Mouse (Mus musculus) liver, embryonic 16.5 days (tissue): ENCODE data around the gene Col11a1. TPM values are rescaled to one million over a fixed set of nuclear protein-coding genes. Genes with fewer than 3 reads are reported as not detected.

Source experiments
- ATAC-seq: fragments of 200-750 bp; cut with Nextera tagmentation; 2 replicates; pipeline ENCODE4 v1.8.0; 2017; ENCODE audit warnings: low read depth, mild to moderate bottlenecking, moderate number of reproducible peaks, moderate library complexity
- H3K27ac ChIP-seq: fragments of 300-500 bp; sonication (generic); 2 replicates; pipeline ENCODE4 v1.5.1; 2014; ENCODE audit warnings: mild to moderate bottlenecking, low read length
- H3K27me3 ChIP-seq: fragments of 300-500 bp; sonication (generic); 2 replicates; pipeline ENCODE4 v1.6.1; 2014; ENCODE audit warnings: low read depth, low read length, mixed read lengths; ENCODE audit not compliant: control insufficient read depth, insufficient read depth
- H3K36me3 ChIP-seq: fragments of 300-500 bp; sonication (generic); 2 replicates; pipeline ENCODE4 v1.6.1; 2014; ENCODE audit warnings: mild to moderate bottlenecking; ENCODE audit not compliant: control insufficient read depth, insufficient read depth
- H3K4me1 ChIP-seq: fragments of 300-500 bp; sonication (generic); 2 replicates; pipeline ENCODE4 v1.6.1; 2014; ENCODE audit warnings: low read depth, low read length, mixed read lengths; ENCODE audit not compliant: control insufficient read depth
- H3K4me2 ChIP-seq: fragments of 300-500 bp; sonication (generic); 2 replicates; pipeline ENCODE4 v1.6.1; 2014; ENCODE audit warnings: low read depth, low read length, mixed read lengths
- H3K4me3 ChIP-seq: fragments of 300-500 bp; sonication (generic); 2 replicates; pipeline ENCODE4 v1.5.1; 2014; ENCODE audit warnings: low read depth, mild to moderate bottlenecking, low read length
- H3K9ac ChIP-seq: fragments of 300-500 bp; sonication (generic); 2 replicates; pipeline ENCODE4 v1.6.1; 2014; ENCODE audit warnings: low read depth, low read length
- H3K9me3 ChIP-seq: fragments of 300-500 bp; sonication (generic); replicated peaks from 2 replicates; pipeline ENCODE4 v1.6.1; 2016; ENCODE audit warnings: low read length; ENCODE audit not compliant: control insufficient read depth
- WGBS: fragments of 180-500 bp; shearing (Covaris S2); extraction: QIAGEN DNeasy Blood & Tissue Kit; methylation state at CpG from one replicate; pipeline ENCODE4 v1.1.7; 2014; ENCODE audit not compliant: insufficient replicate concordance; 5-methylcytosine and 5-hydroxymethylcytosine counted together
- polyA plus RNA-seq: library from polyadenylated mRNA; unstranded; fragments of >200 nt; fragmentation: Nextera tagmentation; extraction: Ambion mirVana; gene quantifications from 2 replicates; pipeline ENCODE4 v1.2.1, GENCODE M21; 2015

Col11a1 gene
- 1.9 and 2.0 TPM in 2 replicates for polyA plus RNA-seq

GRCm38 (mm10) chr3:114029971-114030635, at the start of gene Col11a1:
Col11a1 (plus strand) TSS chr3:114030540.
- 1% methylated on average over 19 of the region's 19 CpGs for WGBS
- no peaks in the 10 kb centered on the region for H3K9me3 ChIP-seq

GRCm38 (mm10) chr3:113990936-113991335, 39.4 kb upstream of the Col11a1 start:
- no peak overlapping the region for H3K27ac ChIP-seq
- H3K27me3 ChIP-seq: no peaks in the 10 kb centered on the region
- H3K9me3 ChIP-seq: no peaks in the 10 kb centered on the region
- no peak overlapping the region for H3K9ac ChIP-seq
- no peak for ATAC-seq
- no peak overlapping the region for H3K4me3 ChIP-seq
- H3K4me2 ChIP-seq: no peak overlapping the region
- no peaks in the 10 kb centered on the region for H3K4me1 ChIP-seq
- H3K36me3 ChIP-seq: no peaks in the 10 kb centered on the region
- 76% methylated on average over 6 of the region's 6 CpGs for WGBS

More at GRCm38 (mm10) chr3:114029971-114030635, at the start of gene Col11a1:
- peak within 1 kb of the TSS; percentile 44 for H3K4me2 ChIP-seq
- no peak within 1 kb of the TSS for H3K9ac ChIP-seq
- no peak within 1 kb of the TSS for H3K27ac ChIP-seq
- no peaks in the 10 kb centered on the region for H3K4me1 ChIP-seq
- H3K4me3 ChIP-seq: peak within 1 kb of the TSS; percentile 23
- ATAC-seq: peak; percentile 56
- H3K36me3 ChIP-seq: no peaks in the 10 kb centered on the region
- H3K27me3 ChIP-seq: peaks cover 21% of the 10 kb centered on the region

GRCm38 (mm10) chr3:114030886-114031285, 546 bp downstream of the Col11a1 start:
- Histone ChIP-seq H3K36me3 (no peaks in the 10 kb centered on the region), H3K9ac (no peak overlapping the region), H3K4me2 (peak overlapping the region; percentile 44), H3K4me3 (peak overlapping the region; percentile 23), H3K9me3 (no peaks in the 10 kb centered on the region), H3K4me1 (no peaks in the 10 kb centered on the region), H3K27me3 (peaks cover 21% of the 10 kb centered on the region), H3K27ac (no peak overlapping the region)
- WGBS: 1% methylated on average over 9 of the region's 9 CpGs
- ATAC-seq: no peak

- H3K9ac ChIP-seq: no peak overlapping the region
- peak; percentile 39 for ATAC-seq
- H3K36me3 ChIP-seq: no peaks in the 10 kb centered on the region
- no peaks in the 10 kb centered on the region for H3K9me3 ChIP-seq
- no peak overlapping the region for H3K27ac ChIP-seq
- WGBS: 3% methylated on average over 20 of the region's 21 CpGs
- no peaks in the 10 kb centered on the region for H3K4me1 ChIP-seq
- H3K4me3 ChIP-seq: peak overlapping the region; percentile 28
- peak overlapping the region; percentile 42 for H3K4me2 ChIP-seq
- peaks cover 21% of the 10 kb centered on the region for H3K27me3 ChIP-seq
Observed at GRCm38 (mm10) chr3:114031351-114032213, 1.2 kb downstream of the Col11a1 start.

- Histone ChIP-seq H3K9me3 (no peaks in the 10 kb centered on the region), H3K27ac (no peak overlapping the region), H3K9ac (no peak overlapping the region), H3K27me3 (peaks cover 21% of the 10 kb centered on the region), H3K4me3 (peak overlapping the region; percentile 28), H3K4me2 (peak overlapping the region; percentile 42), H3K4me1 (no peaks in the 10 kb centered on the region), H3K36me3 (no peaks in the 10 kb centered on the region)
- no peak for ATAC-seq
- WGBS: 7% methylated on average over 4 of the region's 4 CpGs
Observed at GRCm38 (mm10) chr3:114032333-114032732, 2.0 kb downstream of the Col11a1 start.

GRCm38 (mm10) chr3:114052406-114052805, 22.1 kb downstream of the Col11a1 start:
- ATAC-seq: no peak
- no peak overlapping the region for H3K4me3 ChIP-seq
- no peak overlapping the region for H3K4me2 ChIP-seq

GRCm38 (mm10) chr3:114053501-114053900, 23.2 kb downstream of the Col11a1 start:
- Histone ChIP-seq H3K27ac (no peak overlapping the region), H3K27me3 (no peaks in the 10 kb centered on the region), H3K4me2 (no peak overlapping the region), H3K9me3 (no peaks in the 10 kb centered on the region), H3K36me3 (no peaks in the 10 kb centered on the region), H3K4me1 (no peaks in the 10 kb centered on the region), H3K9ac (no peak overlapping the region), H3K4me3 (no peak overlapping the region)
- 28% methylated on average over 3 of the region's 3 CpGs for WGBS
- no peak for ATAC-seq

More at GRCm38 (mm10) chr3:114052406-114052805, 22.1 kb downstream of the Col11a1 start:
- H3K4me1 ChIP-seq: no peaks in the 10 kb centered on the region
- no peaks in the 10 kb centered on the region for H3K27me3 ChIP-seq
- no peak overlapping the region for H3K9ac ChIP-seq
- no peaks in the 10 kb centered on the region for H3K9me3 ChIP-seq
- no peak overlapping the region for H3K27ac ChIP-seq
- H3K36me3 ChIP-seq: no peaks in the 10 kb centered on the region

- Histone ChIP-seq H3K9me3 (no peaks in the 10 kb centered on the region), H3K4me3 (no peak overlapping the region), H3K4me2 (no peak overlapping the region), H3K9ac (no peak overlapping the region), H3K36me3 (no peaks in the 10 kb centered on the region), H3K27me3 (no peaks in the 10 kb centered on the region), H3K4me1 (no peaks in the 10 kb centered on the region), H3K27ac (no peak overlapping the region)
- 58% methylated on average over 4 of the region's 4 CpGs for WGBS
- no peak for ATAC-seq
Observed at GRCm38 (mm10) chr3:114065123-114065522, 34.8 kb downstream of the Col11a1 start.

- H3K4me1 ChIP-seq: no peaks in the 10 kb centered on the region
- no peaks in the 10 kb centered on the region for H3K9me3 ChIP-seq
- no peaks in the 10 kb centered on the region for H3K27me3 ChIP-seq
- H3K9ac ChIP-seq: no peak overlapping the region
- no peaks in the 10 kb centered on the region for H3K36me3 ChIP-seq
- no peak overlapping the region for H3K4me2 ChIP-seq
- H3K27ac ChIP-seq: no peak overlapping the region
- 48% methylated on average over 4 of the region's 4 CpGs for WGBS
- no peak overlapping the region for H3K4me3 ChIP-seq
- ATAC-seq: no peak
Observed at GRCm38 (mm10) chr3:114065587-114065986, 35.2 kb downstream of the Col11a1 start.
